Mouse (Mus musculus) hindbrain, embryonic 12.5 days (tissue): Measurements from ENCODE around the gene Sh2d5. TPM values are rescaled to one million over a fixed set of nuclear protein-coding genes. Genes with fewer than 3 reads are reported as not detected.

Experiments
- ATAC-seq: fragments of 200-750 bp; cut with Nextera tagmentation; 2 replicates; pipeline ENCODE4 v1.8.0; 2017; ENCODE audit warnings: moderate TSS enrichment; ENCODE audit not compliant: low FRiP score
- H3K27ac ChIP-seq: fragments of 300-500 bp; sonication (generic); 2 replicates; pipeline ENCODE4 v1.5.1; 2016; ENCODE audit warnings: mild to moderate bottlenecking
- H3K27me3 ChIP-seq: fragments of 300-500 bp; sonication (generic); 2 replicates; pipeline ENCODE4 v1.6.1; 2016; ENCODE audit warnings: mild to moderate bottlenecking
- H3K36me3 ChIP-seq: fragments of 300-500 bp; sonication (generic); 2 replicates; pipeline ENCODE4 v1.6.1; 2016; ENCODE audit warnings: mild to moderate bottlenecking
- H3K4me1 ChIP-seq: fragments of 300-500 bp; sonication (generic); 2 replicates; pipeline ENCODE4 v1.6.1; 2016
- H3K4me2 ChIP-seq: fragments of 300-500 bp; sonication (generic); replicated peaks from 2 replicates; pipeline ENCODE4 v1.6.1; 2016; ENCODE audit warnings: mild to moderate bottlenecking
- H3K4me3 ChIP-seq: fragments of 300-500 bp; sonication (generic); 2 replicates; pipeline ENCODE4 v1.5.1; 2016; ENCODE audit warnings: mild to moderate bottlenecking
- H3K9ac ChIP-seq: fragments of 300-500 bp; sonication (generic); 2 replicates; pipeline ENCODE4 v1.6.1; 2016; ENCODE audit warnings: mild to moderate bottlenecking, moderate library complexity
- H3K9me3 ChIP-seq: fragments of 300-500 bp; sonication (generic); replicated peaks from 2 replicates; pipeline ENCODE4 v1.6.1; 2016; ENCODE audit warnings: mild to moderate bottlenecking
- WGBS: fragments of 180-500 bp; shearing (Covaris S2); methylation state at CpG from one replicate; pipeline ENCODE4 v1.1.7; 2016; 5-methylcytosine and 5-hydroxymethylcytosine counted together
- polyA plus RNA-seq: library from polyadenylated mRNA; unstranded; fragments of >200 nt; fragmentation: Nextera tagmentation; extraction: Ambion mirVana; gene quantifications from 2 replicates; pipeline ENCODE4 v1.2.1, GENCODE M21; 2016

Sh2d5 gene
- polyA plus RNA-seq, 1 experiment from 2014 or later: 5.4 TPM

DNA sequence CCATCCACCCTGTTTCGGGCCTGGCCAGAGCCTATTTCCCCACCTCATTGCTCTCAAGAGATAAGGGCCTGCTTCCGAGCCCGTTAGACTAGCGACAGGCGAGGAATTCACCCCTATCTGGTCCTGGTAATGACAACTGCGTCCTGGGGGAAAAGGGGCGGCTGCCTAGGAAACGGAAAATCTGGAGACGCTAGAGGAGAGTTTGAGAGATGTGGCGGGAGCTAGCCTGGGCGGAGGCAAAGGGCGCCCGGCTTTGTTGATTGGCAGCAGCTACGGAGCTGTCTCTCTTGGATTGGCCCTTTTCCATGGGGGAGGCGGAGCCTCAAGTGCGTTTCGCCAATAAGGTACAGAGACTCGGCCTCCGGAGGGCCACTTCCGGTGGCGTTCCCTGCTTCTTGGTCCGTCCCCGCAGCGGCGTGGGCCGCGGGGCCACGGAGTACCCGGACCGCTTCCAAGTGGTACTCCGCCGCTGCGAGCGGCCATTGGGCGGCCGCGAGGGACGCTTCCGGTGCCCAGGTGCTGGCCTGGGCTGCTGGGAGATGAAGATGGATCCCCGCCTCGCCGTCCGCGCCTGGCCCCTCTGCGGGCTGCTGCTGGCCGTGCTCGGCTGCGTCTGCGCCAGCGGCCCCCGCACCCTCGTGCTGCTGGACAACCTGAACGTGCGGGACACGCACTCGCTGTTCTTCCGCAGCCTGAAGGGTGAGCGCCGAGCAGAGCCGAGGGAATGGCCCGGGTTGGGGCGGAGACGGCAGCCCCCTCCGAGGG is 54.3 kb downstream of the Sh2d5 start, which contains the start of gene Ddost:
Ddost (plus strand) TSS at position 391 of the 765 bp plus-strand sequence.
- Histone ChIP-seq H3K9me3 (no peaks in the 10 kb centered on the region), H3K27ac (peak within 1 kb of the TSS; percentile 88), H3K9ac (peak within 1 kb of the TSS; percentile 97), H3K36me3 (peaks cover 26% of the 10 kb centered on the region), H3K27me3 (no peaks in the 10 kb centered on the region), H3K4me3 (peak within 1 kb of the TSS; percentile 94), H3K4me1 (peaks cover 24% of the 10 kb centered on the region), H3K4me2 (peak within 1 kb of the TSS; percentile 94)
- WGBS: under 1% methylated on average over 64 of the region's 64 CpGs
- peak; percentile 98 for ATAC-seq

DNA sequence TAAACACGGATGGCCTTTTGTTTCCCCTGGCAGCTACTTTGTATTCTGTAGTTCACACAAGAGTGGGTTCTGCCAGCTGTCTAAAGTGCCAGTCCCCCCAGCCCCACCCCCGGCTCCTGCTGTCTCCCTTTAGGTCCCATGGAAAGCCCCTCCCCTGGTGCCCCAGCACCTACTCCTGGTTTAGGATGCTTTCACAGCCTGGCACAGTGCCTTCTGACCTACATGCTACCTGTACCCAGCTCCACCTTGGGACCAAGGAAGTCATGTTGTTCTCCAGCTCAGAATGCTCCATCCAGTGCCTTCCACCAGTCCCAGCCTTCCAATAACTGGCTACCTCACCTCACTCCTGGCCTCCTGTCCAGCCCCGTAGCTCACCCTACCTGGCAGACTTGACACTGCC is 56.8 kb downstream of the Sh2d5 start:
- Histone ChIP-seq H3K4me1 (peaks cover 24% of the 10 kb centered on the region), H3K27me3 (no peaks in the 10 kb centered on the region), H3K9ac (no peak overlapping the region), H3K4me3 (no peak overlapping the region), H3K27ac (no peak overlapping the region), H3K9me3 (no peaks in the 10 kb centered on the region), H3K36me3 (peaks cover 49% of the 10 kb centered on the region), H3K4me2 (no peak overlapping the region)
- no peak for ATAC-seq
- WGBS: 86% methylated on average over 3 of the region's 3 CpGs

DNA sequence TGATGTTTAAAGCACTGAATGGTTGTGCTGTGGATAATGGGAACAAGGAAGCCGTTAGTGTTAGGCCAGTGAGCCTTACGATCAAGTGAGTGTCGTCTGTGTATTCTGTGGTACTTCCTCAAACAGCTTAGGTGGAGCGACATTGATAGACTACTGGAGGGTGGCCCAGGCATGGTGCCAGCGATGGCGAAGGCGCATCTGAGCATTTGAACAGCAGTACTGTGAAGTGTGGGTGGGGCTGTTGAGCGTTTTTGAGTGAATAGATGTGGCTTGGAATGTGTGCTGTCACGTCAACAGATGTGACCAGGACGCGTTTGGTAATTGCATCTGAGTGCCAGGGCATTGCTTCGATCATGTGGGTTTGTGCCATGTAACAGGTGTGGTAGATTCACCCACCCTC is 57.5 kb downstream of the Sh2d5 start:
- H3K9me3 ChIP-seq: no peaks in the 10 kb centered on the region
- WGBS: 91% methylated on average over 12 of the region's 12 CpGs
- no peak overlapping the region for H3K27ac ChIP-seq
- no peak overlapping the region for H3K4me2 ChIP-seq
- H3K36me3 ChIP-seq: peaks cover 57% of the 10 kb centered on the region
- peaks cover 24% of the 10 kb centered on the region for H3K4me1 ChIP-seq
- H3K9ac ChIP-seq: no peak overlapping the region
- no peak for ATAC-seq
- no peak overlapping the region for H3K4me3 ChIP-seq
- H3K27me3 ChIP-seq: no peaks in the 10 kb centered on the region

DNA sequence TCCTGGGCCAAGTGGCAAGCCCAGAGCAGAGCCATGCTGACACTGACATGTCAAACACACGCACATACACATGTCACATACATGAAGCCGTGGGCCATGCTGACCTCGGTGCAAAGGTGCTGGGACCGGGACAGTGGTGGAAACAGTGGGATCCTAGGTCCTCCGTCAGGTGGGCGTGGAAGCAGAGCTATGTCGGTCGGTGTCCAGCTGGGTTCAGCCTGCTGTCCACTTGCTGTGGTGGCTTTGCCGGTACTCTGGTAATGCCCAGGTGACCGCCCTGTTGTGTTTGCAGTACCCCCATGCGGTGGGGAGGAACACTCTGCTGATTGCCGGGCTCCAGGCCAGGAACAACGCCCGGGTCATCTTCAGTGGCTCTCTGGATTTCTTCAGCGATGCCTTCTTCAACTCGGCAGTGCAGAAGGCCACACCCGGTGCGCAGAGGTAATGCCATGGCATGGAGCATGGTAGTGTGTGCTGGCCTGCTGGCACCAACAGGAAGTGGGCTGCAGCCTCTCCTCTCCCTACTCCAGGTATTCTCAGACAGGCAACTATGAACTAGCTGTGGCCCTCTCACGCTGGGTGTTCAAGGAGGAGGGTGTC is 60.2 kb downstream of the Sh2d5 start:
- Histone ChIP-seq H3K9ac (no peak overlapping the region), H3K4me1 (peaks cover 13% of the 10 kb centered on the region), H3K27me3 (no peaks in the 10 kb centered on the region), H3K27ac (no peak overlapping the region), H3K9me3 (no peaks in the 10 kb centered on the region), H3K36me3 (peaks cover 83% of the 10 kb centered on the region), H3K4me2 (no peak overlapping the region), H3K4me3 (no peak overlapping the region)
- ATAC-seq: no peak
- 94% methylated on average over 19 of the region's 19 CpGs for WGBS

Other genes starting within 250 kb of the Sh2d5 start
- 202 and 220 TPM in 2 replicates for gene Hp1bp3, start 34.1 kb upstream of the Sh2d5 start, polyA plus RNA-seq
- gene Kif17, start within 50 bp of the Sh2d5 start, polyA plus RNA-seq: 1.4 and 1.5 TPM in 2 replicates
- 243 and 250 TPM in 2 replicates for gene Ddost, start 54.3 kb downstream of the Sh2d5 start, polyA plus RNA-seq
- gene Pink1, start 75.9 kb downstream of the Sh2d5 start, polyA plus RNA-seq: 79.8 and 81.0 TPM in 2 replicates
- 3.4 and 4.4 TPM in 2 replicates for gene Cda, start 117.6 kb downstream of the Sh2d5 start, polyA plus RNA-seq
- gene Fam43b, start 146.1 kb downstream of the Sh2d5 start, polyA plus RNA-seq: 0.69 and 1.2 TPM in 2 replicates
- 16.1 and 22.3 TPM in 2 replicates for gene Mul1, start 184.3 kb downstream of the Sh2d5 start, polyA plus RNA-seq
- 7.9 TPM in 2 replicates for gene Camk2n1, start 203.9 kb downstream of the Sh2d5 start, polyA plus RNA-seq